Comparison of ENCODE assay signal across 9 mouse cellular contexts in the genomic region with DNA sequence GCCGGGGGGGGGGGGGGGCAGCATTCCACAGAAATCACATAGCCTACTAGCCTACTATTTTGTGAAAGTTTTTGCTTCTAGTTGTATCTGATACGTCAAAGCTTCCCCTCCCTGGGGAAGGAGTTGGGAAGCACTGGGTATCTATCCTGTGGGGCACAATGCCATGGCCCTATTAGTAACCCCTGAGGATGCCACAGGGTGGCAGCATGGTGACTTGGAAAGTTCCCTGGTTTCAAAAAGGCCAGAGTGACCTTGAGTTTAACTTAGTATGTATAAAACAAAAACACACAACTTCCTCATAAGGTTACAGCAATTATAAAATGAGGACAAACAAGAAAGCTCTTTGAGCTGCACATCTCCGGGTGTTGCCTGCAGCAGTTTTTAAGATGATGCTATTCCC. TPM values are rescaled to one million over a fixed set of nuclear protein-coding genes. Genes with fewer than 3 reads are reported as not detected.
A peak's percentile ranks its signal among the peaks of the same experiment; 100 is the strongest.
DNase-seq lines count a peak whose midpoint lies in the region; ATAC-seq and TF ChIP-seq lines count a peak whose summit lies in the region.
"Had no signal": no experiment of that assay in that cellular context is flagged by ENCODE, and none has a peak within 500 bp of the region (broad histone marks: within the 10 kb centered on the region; RNA-seq: fewer than 3 reads in every experiment).

No protein-coding gene starts in this region.

- peak; percentile 40 for DNase-seq in embryonic facial prominence, embryonic 11.5 days (ENCODE audit: low spot score)
- DNase-seq in embryonic facial prominence, embryonic 10.5 days (ENCODE audit: low spot score) = no peak
- peak; percentile 32 for DNase-seq in lung, postnatal 0 days (ENCODE audit: low spot score)
- no peak for DNase-seq in lung, postnatal 14 days
- peak in 1 of 3 experiments; percentile 44 for DNase-seq in liver, embryonic 14.5 days (ENCODE audit: low read depth in 3 of 3, low spot score in 3 of 3)
- DNase-seq in thymus, adult 2 months = no peak
- DNase-seq in layer of hippocampus, adult 8-10 months (ENCODE audit: low spot score in 2 of 2) = no peak

- H3K9ac ChIP-seq in embryonic facial prominence, embryonic 11.5 days (replicated peaks; ENCODE audit: low read length) = no peak overlapping the region
- H3K9ac ChIP-seq in lung, postnatal 0 days (replicated peaks; ENCODE audit: low read depth) = no peak overlapping the region
- H3K9ac ChIP-seq in liver, embryonic 14.5 days (replicated peaks) = no peak overlapping the region

- no peak for TF ChIP-seq POLR2A in bone marrow, adult 2 months (IDR thresholded peaks at IDR 0.05; ENCODE audit: borderline replicate concordance, control insufficient read depth, low read depth, low read length)
- no peak for TF ChIP-seq POLR2A in thymus, adult 2 months (IDR thresholded peaks at IDR 0.05; ENCODE audit: control insufficient read depth, extremely low read depth, insufficient read depth, low read length, poor library complexity)

- no peak overlapping the region for H3K27ac ChIP-seq in embryonic facial prominence, embryonic 11.5 days (replicated peaks; ENCODE audit: low read depth, low read length)
- no peak overlapping the region for H3K27ac ChIP-seq in embryonic facial prominence, embryonic 10.5 days (replicated peaks)
- H3K27ac ChIP-seq in lung, postnatal 0 days (ENCODE audit: low read length) = no peak overlapping the region
- H3K27ac ChIP-seq in bone marrow, adult 2 months (ENCODE audit: control insufficient read depth, insufficient read depth, low read depth, low read length, poor library complexity) = no peak overlapping the region
- no peak overlapping the region for H3K27ac ChIP-seq in liver, embryonic 14.5 days
- H3K27ac ChIP-seq in thymus, adult 2 months (ENCODE audit: control insufficient read depth, insufficient read depth, low read length) = no peak overlapping the region

- no peak for TF ChIP-seq EP300 in lung, postnatal 0 days (IDR thresholded peaks at IDR 0.05)
- no peak for TF ChIP-seq EP300 in liver, embryonic 14.5 days (IDR thresholded peaks at IDR 0.05; ENCODE audit: low read depth)

- no peak overlapping the region for H3K4me3 ChIP-seq in embryonic facial prominence, embryonic 11.5 days (ENCODE audit: low read depth, low read length)
- no peak overlapping the region for H3K4me3 ChIP-seq in embryonic facial prominence, embryonic 10.5 days
- no peak overlapping the region for H3K4me3 ChIP-seq in lung, postnatal 0 days (ENCODE audit: low read depth, low read length)
- H3K4me3 ChIP-seq in bone marrow, adult 2 months (replicated peaks; ENCODE audit: control insufficient read depth, low read depth, low read length) = no peak overlapping the region
- H3K4me3 ChIP-seq in liver, embryonic 14.5 days (ENCODE audit: insufficient read depth in 1 of 2, low read depth in 2 of 2, low read length in 2 of 2) = no peak overlapping the region
- H3K4me3 ChIP-seq in thymus, adult 2 months (ENCODE audit: control insufficient read depth, insufficient read depth, low read length) = no peak overlapping the region

- ATAC-seq in embryonic facial prominence, embryonic 11.5 days (replicated peaks; ENCODE audit: insufficient number of reproducible peaks, low FRiP score, low TSS enrichment, low read depth) = no peak
- ATAC-seq in lung, postnatal 0 days = no peak
- no peak for ATAC-seq in liver, embryonic 14.5 days (ENCODE audit: insufficient read depth)

- no peaks in the 10 kb centered on the region for H3K4me1 ChIP-seq in embryonic facial prominence, embryonic 11.5 days (ENCODE audit: control insufficient read depth, insufficient read depth, low read length)
- H3K4me1 ChIP-seq in embryonic facial prominence, embryonic 10.5 days = peaks cover 15% of the 10 kb centered on the region
- no peaks in the 10 kb centered on the region for H3K4me1 ChIP-seq in lung, postnatal 0 days (ENCODE audit: insufficient read depth, low read depth, low read length)
- H3K4me1 ChIP-seq in bone marrow, adult 2 months (ENCODE audit: control insufficient read depth, insufficient read depth, low read length) = peaks cover 5% of the 10 kb centered on the region; the same call in 1 of the 2 replicates
- peaks cover 19 to 28% of the 10 kb centered on the region in 2 experiments for H3K4me1 ChIP-seq in liver, embryonic 14.5 days (replicated peaks; ENCODE audit: control insufficient read depth in 2 of 2, insufficient read depth in 2 of 2, low read length in 1 of 2)
- no peaks in the 10 kb centered on the region for H3K4me1 ChIP-seq in thymus, adult 2 months (replicated peaks; ENCODE audit: control insufficient read depth, insufficient read depth, low read length)

- no peaks in the 10 kb centered on the region for H3K36me3 ChIP-seq in embryonic facial prominence, embryonic 11.5 days (replicated peaks; ENCODE audit: control insufficient read depth, insufficient read depth, low read depth, low read length)
- H3K36me3 ChIP-seq in embryonic facial prominence, embryonic 10.5 days (replicated peaks) = no peaks in the 10 kb centered on the region
- H3K36me3 ChIP-seq in lung, postnatal 0 days (ENCODE audit: insufficient read depth, low read length) = no peaks in the 10 kb centered on the region
- H3K36me3 ChIP-seq in liver, embryonic 14.5 days (replicated peaks; ENCODE audit: control insufficient read depth, insufficient read depth, low read depth) = no peaks in the 10 kb centered on the region
- H3K36me3 ChIP-seq in thymus, adult 2 months (ENCODE audit: control insufficient read depth, insufficient read depth, low read length) = no peaks in the 10 kb centered on the region

- no peak overlapping the region for H3K4me2 ChIP-seq in embryonic facial prominence, embryonic 11.5 days (ENCODE audit: low read depth, low read length)
- H3K4me2 ChIP-seq in lung, postnatal 0 days (replicated peaks; ENCODE audit: low read depth, low read length) = no peak overlapping the region
- no peak overlapping the region for H3K4me2 ChIP-seq in liver, embryonic 14.5 days (ENCODE audit: low read depth)

- H3K27me3 ChIP-seq in embryonic facial prominence, embryonic 11.5 days (ENCODE audit: control insufficient read depth, insufficient read depth, low read length) = no peaks in the 10 kb centered on the region
- H3K27me3 ChIP-seq in embryonic facial prominence, embryonic 10.5 days (replicated peaks; ENCODE audit: low read depth, poor library complexity, severe bottlenecking) = no peaks in the 10 kb centered on the region
- no peaks in the 10 kb centered on the region for H3K27me3 ChIP-seq in lung, postnatal 0 days (replicated peaks; ENCODE audit: insufficient read depth, low read length)
- 0 out of 2 replicates have a peak, but pooled peaks cover 2% of the 10 kb centered on the region for H3K27me3 ChIP-seq in liver, embryonic 14.5 days (ENCODE audit: control insufficient read depth, insufficient read depth, low read length)
- no peaks in the 10 kb centered on the region; the same call in 1 of the 2 replicates for H3K27me3 ChIP-seq in thymus, adult 2 months (ENCODE audit: control insufficient read depth, insufficient read depth, low read length)

- peak; percentile 57 for TF ChIP-seq CTCF in lung, postnatal 0 days (IDR thresholded peaks at IDR 0.05)
- peak; percentile 26; the same call in 1 of the 2 replicates for TF ChIP-seq CTCF in bone marrow, adult 2 months (IDR thresholded peaks at IDR 0.05; ENCODE audit: control insufficient read depth, insufficient read depth, low read length)
- TF ChIP-seq CTCF in liver, embryonic 14.5 days (IDR thresholded peaks at IDR 0.05; ENCODE audit: low read depth) = peak; percentile 83
- TF ChIP-seq CTCF in thymus, adult 2 months (IDR thresholded peaks at IDR 0.05; ENCODE audit: borderline replicate concordance, control insufficient read depth, extremely low read depth, insufficient read depth, low read length, poor library complexity) = no peak

- WGBS in embryonic facial prominence, embryonic 11.5 days = 66% methylated on average over 3 of the region's 3 CpGs
- 75% methylated on average over 3 of the region's 3 CpGs for WGBS in embryonic facial prominence, embryonic 10.5 days
- 52% methylated on average over 3 of the region's 3 CpGs for WGBS in lung, postnatal 0 days
- WGBS in bone marrow, adult 2 months = 65% methylated on average over 3 of the region's 3 CpGs
- WGBS in liver, embryonic 14.5 days (ENCODE audit: insufficient replicate concordance) = 63% methylated on average over 3 of the region's 3 CpGs
- 73% methylated on average over 3 of the region's 3 CpGs for WGBS in thymus, adult 2 months

- no peaks in the 10 kb centered on the region for H3K9me3 ChIP-seq in embryonic facial prominence, embryonic 11.5 days (replicated peaks; ENCODE audit: control insufficient read depth, low read length)
- no peaks in the 10 kb centered on the region for H3K9me3 ChIP-seq in embryonic facial prominence, embryonic 10.5 days
- H3K9me3 ChIP-seq in lung, postnatal 0 days (ENCODE audit: low read length) = no peaks in the 10 kb centered on the region
- no peaks in the 10 kb centered on the region for H3K9me3 ChIP-seq in liver, embryonic 14.5 days (ENCODE audit: control insufficient read depth, low read length)

RNA-seq across cellular contexts. Expression of a gene that starts 42.8 kb away (rescaled TPM):
- not detected in 2 replicates for polyA plus RNA-seq in embryonic facial prominence, embryonic 11.5 days (2014; fragmentation: Nextera tagmentation; extraction: Ambion mirVana)
- polyA plus RNA-seq in embryonic facial prominence, embryonic 10.5 days (2016; fragmentation: Nextera tagmentation; extraction: Ambion mirVana) = not detected in 2 replicates
- polyA plus RNA-seq in lung, postnatal 0 days (2015; fragmentation: Nextera tagmentation; extraction: Ambion mirVana) = 0.99 TPM in 1 of 2 replicates, not detected in the other
- not detected in 2 replicates for polyA plus RNA-seq in bone marrow, adult 2 months (2011; ENCODE audit: insufficient read depth, insufficient read length, low replicate concordance, missing spikeins)
- polyA plus RNA-seq in liver, embryonic 14.5 days (2012; rRNA removed) = not detected in 2 replicates
- polyA plus RNA-seq in liver, embryonic 14.5 days (2014; fragmentation: Nextera tagmentation; extraction: Ambion mirVana) = not detected in 2 replicates
- polyA plus RNA-seq in thymus, adult 2 months (2012; rRNA removed) = 0.10 and 0.18 TPM in 2 replicates
- total RNA-seq in layer of hippocampus, adult 8-10 months (2022) = under 1 TPM in 3 of 4 experiments, not detected in 1; 0.23 to 0.43 (median 0.25) TPM
- total RNA-seq: hematopoietic stem cell, adult 5-6 weeks had no signal

Comparison
In these comparisons a context has a peak if more than half of its experiments do, and no peak if none do; other contexts are left out.
1. DNase-seq: peak in embryonic facial prominence, embryonic 11.5 days (single experiment) and lung, postnatal 0 days (single experiment); none in embryonic facial prominence, embryonic 10.5 days (single experiment), lung, postnatal 14 days (single experiment), thymus, adult 2 months (single experiment) and layer of hippocampus, adult 8-10 months (0 of 2).